Mouse (Mus musculus) thymus, adult 18-20 months (tissue): Measurements from ENCODE around the gene Tfb2m.

Experiments used
- DNase-seq, 2 experiments: peaks; one replicate each; pipeline ENCODE4 v3.0.0; 2022; ENCODE audit warnings: mixed read lengths in 2 of 2

The Tfb2m gene

GRCm38 (mm10) chr1:179492908-179493307 lies 53.2 kb downstream of the Tfb2m start:
- no peak for DNase-seq

GRCm38 (mm10) chr1:179488520-179488919 lies 57.5 kb downstream of the Tfb2m start:
- DNase-seq: no peak

- DNase-seq: no peak
Observed at GRCm38 (mm10) chr1:179487990-179488389, 58.1 kb downstream of the Tfb2m start.

GRCm38 (mm10) chr1:179487238-179487637 lies 58.8 kb downstream of the Tfb2m start:
- no peak for DNase-seq

- DNase-seq: no peak
Observed at GRCm38 (mm10) chr1:179485784-179486540, 60.1 kb downstream of the Tfb2m start.

GRCm38 (mm10) chr1:179480862-179481261 lies 65.2 kb downstream of the Tfb2m start:
- DNase-seq: no peak
